Mouse (Mus musculus): Measurements from ENCODE around the gene Abca17. TPM values are rescaled to one million over a fixed set of nuclear protein-coding genes. Genes with fewer than 3 reads are reported as not detected.

The Abca17 gene
- polyA plus RNA-seq, 1 experiment from 2014 or later: not detected

GRCm38 (mm10) chr17:24362527-24362926 is 11.7 kb upstream of the Abca17 start:
- H3K9me3 ChIP-seq: no peaks in the 10 kb centered on the region
- no peak for ATAC-seq (ENCODE audit: low FRiP score)

GRCm38 (mm10) chr17:24361291-24361690 is 10.4 kb upstream of the Abca17 start:
- Histone ChIP-seq H3K27ac (no peak overlapping the region), H3K9ac (no peak overlapping the region), H3K4me1 (peaks cover 3% of the 10 kb centered on the region; the same call in 1 of the 2 replicates), H3K4me3 (replicated peaks) (no peak overlapping the region), H3K4me2 (no peak overlapping the region), H3K36me3 (replicated peaks) (peaks cover 9% of the 10 kb centered on the region), H3K27me3 (no peaks in the 10 kb centered on the region), H3K9me3 (no peaks in the 10 kb centered on the region)
- no peak for ATAC-seq (ENCODE audit: low FRiP score)
- WGBS: 90% methylated on average over 5 of the region's 5 CpGs

More at GRCm38 (mm10) chr17:24362527-24362926, 11.7 kb upstream of the Abca17 start:
- no peak overlapping the region for H3K9ac ChIP-seq
- 72% methylated on average over 9 of the region's 9 CpGs for WGBS
- H3K27ac ChIP-seq: no peak overlapping the region
- peaks cover 3% of the 10 kb centered on the region; the same call in 1 of the 2 replicates for H3K4me1 ChIP-seq
- no peak overlapping the region for H3K4me3 ChIP-seq (replicated peaks)
- no peaks in the 10 kb centered on the region for H3K27me3 ChIP-seq
- peaks cover 21% of the 10 kb centered on the region for H3K36me3 ChIP-seq (replicated peaks)
- no peak overlapping the region for H3K4me2 ChIP-seq

- Histone ChIP-seq H3K27me3 (no peaks in the 10 kb centered on the region), H3K4me3 (replicated peaks) (no peak overlapping the region), H3K9ac (no peak overlapping the region), H3K9me3 (no peaks in the 10 kb centered on the region), H3K27ac (no peak overlapping the region), H3K36me3 (replicated peaks) (0 out of 2 replicates have a peak, but pooled peaks cover 5% of the 10 kb centered on the region), H3K4me1 (peaks cover 3% of the 10 kb centered on the region; the same call in 1 of the 2 replicates), H3K4me2 (no peak overlapping the region)
- ATAC-seq (ENCODE audit: low FRiP score): no peak
- 88% methylated on average over 8 of the region's 8 CpGs for WGBS
Observed at GRCm38 (mm10) chr17:24360841-24361240, 10.0 kb upstream of the Abca17 start.

- no peak for ATAC-seq (ENCODE audit: low FRiP score)
- H3K9ac ChIP-seq: no peak overlapping the region
Observed at GRCm38 (mm10) chr17:24359903-24360302, 9.0 kb upstream of the Abca17 start.

GRCm38 (mm10) chr17:24359006-24359405 is 8.1 kb upstream of the Abca17 start:
- Histone ChIP-seq H3K4me1 (peaks cover 6% of the 10 kb centered on the region; the same call in 1 of the 2 replicates), H3K4me2 (no peak overlapping the region), H3K9ac (no peak overlapping the region), H3K27ac (no peak overlapping the region), H3K36me3 (replicated peaks) (no peaks in the 10 kb centered on the region), H3K4me3 (replicated peaks) (no peak overlapping the region), H3K27me3 (no peaks in the 10 kb centered on the region), H3K9me3 (no peaks in the 10 kb centered on the region)
- no peak for ATAC-seq (ENCODE audit: low FRiP score)
- WGBS: 92% methylated on average over 8 of the region's 8 CpGs

More at GRCm38 (mm10) chr17:24359903-24360302, 9.0 kb upstream of the Abca17 start:
- WGBS: 74% methylated on average over 2 of the region's 2 CpGs
- H3K4me2 ChIP-seq: no peak overlapping the region
- no peaks in the 10 kb centered on the region for H3K27me3 ChIP-seq
- H3K4me1 ChIP-seq: peaks cover 3% of the 10 kb centered on the region; the same call in 1 of the 2 replicates
- 0 out of 2 replicates have a peak, but pooled peaks cover 3% of the 10 kb centered on the region for H3K36me3 ChIP-seq (replicated peaks)
- H3K9me3 ChIP-seq: no peaks in the 10 kb centered on the region
- H3K27ac ChIP-seq: no peak overlapping the region
- no peak overlapping the region for H3K4me3 ChIP-seq (replicated peaks)

- Histone ChIP-seq H3K27me3 (peaks cover 11% of the 10 kb centered on the region), H3K36me3 (replicated peaks) (no peaks in the 10 kb centered on the region), H3K4me1 (peaks cover 31% of the 10 kb centered on the region), H3K9ac (no peak overlapping the region), H3K27ac (no peak overlapping the region), H3K9me3 (no peaks in the 10 kb centered on the region), H3K4me2 (no peak overlapping the region), H3K4me3 (replicated peaks) (no peak overlapping the region)
- WGBS: 87% methylated on average over 8 of the region's 8 CpGs
- ATAC-seq (ENCODE audit: low FRiP score): no peak
Observed at GRCm38 (mm10) chr17:24355284-24355683, 4.4 kb upstream of the Abca17 start.

GRCm38 (mm10) chr17:24353960-24354359 is 3.1 kb upstream of the Abca17 start:
- peaks cover 31% of the 10 kb centered on the region for H3K4me1 ChIP-seq
- peaks cover 19% of the 10 kb centered on the region for H3K27me3 ChIP-seq
- H3K27ac ChIP-seq: no peak overlapping the region
- WGBS: 89% methylated on average over 3 of the region's 3 CpGs
- ATAC-seq (ENCODE audit: low FRiP score): no peak
- no peak overlapping the region for H3K9ac ChIP-seq
- H3K4me2 ChIP-seq: no peak overlapping the region
- no peak overlapping the region for H3K4me3 ChIP-seq (replicated peaks)
- H3K9me3 ChIP-seq: no peaks in the 10 kb centered on the region
- H3K36me3 ChIP-seq (replicated peaks): no peaks in the 10 kb centered on the region

GRCm38 (mm10) chr17:24352370-24353194 is 1.7 kb upstream of the Abca17 start:
- peak; percentile 57 for ATAC-seq (ENCODE audit: low FRiP score)
- no peaks in the 10 kb centered on the region for H3K36me3 ChIP-seq (replicated peaks)
- peak overlapping the region; percentile 74 for H3K27ac ChIP-seq
- 1% methylated on average over 36 of the region's 36 CpGs for WGBS
- H3K4me3 ChIP-seq (replicated peaks): peak overlapping the region; percentile 81
- peaks cover 24% of the 10 kb centered on the region for H3K27me3 ChIP-seq
- peaks cover 31% of the 10 kb centered on the region for H3K4me1 ChIP-seq
- peak overlapping the region; percentile 91 for H3K4me2 ChIP-seq
- no peaks in the 10 kb centered on the region for H3K9me3 ChIP-seq
- peak overlapping the region; percentile 87 for H3K9ac ChIP-seq

- Histone ChIP-seq H3K27ac (peak within 1 kb of the TSS; percentile 74), H3K4me3 (replicated peaks) (peak within 1 kb of the TSS; percentile 81), H3K36me3 (replicated peaks) (no peaks in the 10 kb centered on the region), H3K27me3 (peaks cover 24% of the 10 kb centered on the region), H3K9ac (peak within 1 kb of the TSS; percentile 87), H3K4me2 (peak within 1 kb of the TSS; percentile 91), H3K9me3 (no peaks in the 10 kb centered on the region), H3K4me1 (peaks cover 31% of the 10 kb centered on the region)
- peak; percentile 96 for ATAC-seq (ENCODE audit: low FRiP score)
- WGBS: under 1% methylated on average over 53 of the region's 55 CpGs
Observed at GRCm38 (mm10) chr17:24351760-24352357, 991 bp upstream of the Abca17 start, which contains the start of gene Abca3. Gene Abca3, plus strand, starts transcription at chr17:24351950.

- Histone ChIP-seq H3K9me3 (no peaks in the 10 kb centered on the region), H3K27me3 (peaks cover 24% of the 10 kb centered on the region), H3K9ac (no peak overlapping the region), H3K4me1 (peaks cover 29% of the 10 kb centered on the region), H3K27ac (no peak overlapping the region), H3K4me2 (no peak overlapping the region), H3K4me3 (replicated peaks) (no peak overlapping the region), H3K36me3 (replicated peaks) (no peaks in the 10 kb centered on the region)
- ATAC-seq (ENCODE audit: low FRiP score): no peak
- 72% methylated on average over 2 of the region's 2 CpGs for WGBS
Observed at GRCm38 (mm10) chr17:24349176-24349575, 1.7 kb downstream of the Abca17 start.

GRCm38 (mm10) chr17:24346831-24347230 is 4.0 kb downstream of the Abca17 start:
- H3K4me1 ChIP-seq: peaks cover 9% of the 10 kb centered on the region
- H3K27me3 ChIP-seq: peaks cover 24% of the 10 kb centered on the region
- no peak overlapping the region for H3K27ac ChIP-seq
- 42% methylated on average over 7 of the region's 7 CpGs for WGBS
- no peak for ATAC-seq (ENCODE audit: low FRiP score)
- no peaks in the 10 kb centered on the region for H3K9me3 ChIP-seq
- H3K9ac ChIP-seq: no peak overlapping the region
- H3K4me3 ChIP-seq (replicated peaks): no peak overlapping the region
- no peaks in the 10 kb centered on the region for H3K36me3 ChIP-seq (replicated peaks)
- no peak overlapping the region for H3K4me2 ChIP-seq

GRCm38 (mm10) chr17:24344672-24345071 is 6.2 kb downstream of the Abca17 start:
- no peaks in the 10 kb centered on the region for H3K9me3 ChIP-seq
- 89% methylated on average over 8 of the region's 8 CpGs for WGBS
- no peak overlapping the region for H3K4me2 ChIP-seq
- H3K9ac ChIP-seq: no peak overlapping the region
- no peaks in the 10 kb centered on the region for H3K36me3 ChIP-seq (replicated peaks)
- ATAC-seq (ENCODE audit: low FRiP score): no peak
- H3K4me1 ChIP-seq: no peaks in the 10 kb centered on the region
- H3K27ac ChIP-seq: no peak overlapping the region
- no peak overlapping the region for H3K4me3 ChIP-seq (replicated peaks)
- H3K27me3 ChIP-seq: peaks cover 9% of the 10 kb centered on the region

Data from forebrain, embryonic 12.5 days (tissue).